Mouse (Mus musculus) adrenal gland, adult 18-20 months (tissue): Measurements from ENCODE around the gene Sycn. TPM values are rescaled to one million over a fixed set of nuclear protein-coding genes. Genes with fewer than 3 reads are reported as not detected.

ENCODE experiments used
- DNase-seq, 2 experiments: peaks; one replicate each; pipeline ENCODE4 v3.0.0; 2021 to 2022; ENCODE audit warnings: low spot score in 2 of 2
- microRNA-seq, 2 experiments: library from miRNA; unstranded; fragments of <30 nt; microRNA quantifications; one replicate each; pipeline ENCODE4 v1.2.0; 2021; ENCODE audit warnings: borderline number of aligned reads in 2 of 2
- total RNA-seq, 2 experiments: library from RNA; stranded (reverse); gene quantifications; 1 replicate in 1 of 2; 2 replicates in 1 of 2; pipeline ENCODE4 v1.2.3; 2021

The Sycn gene
- total RNA-seq, 2 experiments from 2014 or later: not detected

GRCm38 (mm10) chr7:28584468-28584867, 43.8 kb downstream of the Sycn start:
- DNase-seq: no peak

GRCm38 (mm10) chr7:28585001-28585400, 44.3 kb downstream of the Sycn start:
- DNase-seq: no peak

DNA sequence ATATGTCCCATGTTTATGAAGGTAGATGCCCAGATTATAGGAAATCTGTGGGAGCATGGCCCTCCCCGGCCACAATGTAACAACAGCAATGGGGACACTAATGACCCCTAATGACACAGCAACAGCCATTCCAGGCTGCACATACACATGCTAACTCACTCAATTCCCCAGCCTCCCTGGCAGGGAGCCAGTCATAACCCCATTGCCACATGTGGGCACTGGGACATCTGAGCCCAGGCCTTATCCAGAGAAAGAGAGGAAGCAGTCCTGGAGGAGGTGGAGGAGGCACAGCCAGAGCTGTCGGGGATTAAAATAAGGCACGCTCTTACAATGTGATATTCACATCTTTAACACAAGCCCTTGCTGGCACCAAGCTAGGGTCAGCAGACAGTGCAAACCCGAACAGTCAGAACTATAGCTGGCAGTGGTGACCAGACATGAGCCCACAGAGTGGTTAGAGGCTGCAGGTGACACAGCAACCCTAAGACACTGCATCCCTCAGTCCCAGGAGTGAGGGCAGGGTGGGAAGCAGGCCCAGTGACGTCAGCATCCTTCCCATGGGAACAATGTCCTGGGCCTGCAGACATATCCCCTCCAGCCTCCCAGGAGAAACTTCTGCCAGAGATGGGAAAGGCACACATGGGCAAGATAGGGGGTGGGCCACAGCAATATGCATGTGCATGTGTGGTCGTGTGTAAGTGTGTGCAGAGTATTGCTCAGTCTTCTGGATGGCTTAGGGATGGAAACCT, 46.2 kb downstream of the Sycn start:
- DNase-seq: peak; percentile 58 to 59

- DNase-seq: no peak
Measured at GRCm38 (mm10) chr7:28587644-28588043, 47.0 kb downstream of the Sycn start.

Small RNA genes lying within 50 kb of the gene (microRNA-seq; reads per million reads assigned to microRNA genes)
- gene Mir7049: 2.4 to 3.3 reads per million in 2 experiments

Other genes starting within 250 kb of the Sycn start
- not detected for gene Selenov, start 249.7 kb upstream of the Sycn start, total RNA-seq
- under 1 TPM in 1 of 2 experiments, not detected in 1; 0.35 TPM for gene Dll3, start 238.6 kb upstream of the Sycn start, total RNA-seq
- 10 to 100 TPM; 72.4 to 98.0 TPM for gene Timm50, start 228.8 kb upstream of the Sycn start, total RNA-seq
- gene Supt5, start 202.1 kb upstream of the Sycn start, total RNA-seq: 100 to 1,000 TPM; 143 to 193 TPM
- gene Rps16, start 190.2 kb upstream of the Sycn start, total RNA-seq: 100 to 1,000 TPM; 983 to 986 TPM
- 10 to 100 TPM; 14.4 to 22.2 TPM for gene Plekhg2, start 168.3 kb upstream of the Sycn start, total RNA-seq
- 10 to 100 TPM; 15.5 to 16.5 TPM for gene Zfp36, start 160.6 kb upstream of the Sycn start, total RNA-seq
- 10 to 100 TPM; 36.9 to 37.0 TPM for gene Med29, start 148.2 kb upstream of the Sycn start, total RNA-seq
- 10 to 100 TPM; 76.7 to 86.6 TPM for gene Paf1, start 147.9 kb upstream of the Sycn start, total RNA-seq
- gene Gmfg, start 103.4 kb upstream of the Sycn start, total RNA-seq: 1 to 10 TPM; 8.0 to 9.5 TPM
- gene Lrfn1, start 88.9 kb upstream of the Sycn start, total RNA-seq: 10 to 100 TPM; 10.7 to 13.1 TPM
- gene Ifnl2, start 30.4 kb upstream of the Sycn start, total RNA-seq: not detected
- not detected for gene Ifnl3, start 18.0 kb upstream of the Sycn start, total RNA-seq
- gene Nccrp1, start 6.4 kb downstream of the Sycn start, total RNA-seq: not detected
- 10 to 100 TPM; 67.9 to 72.7 TPM for gene Samd4b, start 57.3 kb downstream of the Sycn start, total RNA-seq
- 10 to 100 TPM; 21.4 to 25.2 TPM for gene Pak4, start 57.3 kb downstream of the Sycn start, total RNA-seq
- gene Acp7, start 90.4 kb downstream of the Sycn start, total RNA-seq: not detected
- gene Fbxo27, start 152.0 kb downstream of the Sycn start, total RNA-seq: 1 to 10 TPM; 1.8 TPM
- gene Fbxo17, start 175.9 kb downstream of the Sycn start, total RNA-seq: 1 to 10 TPM; 2.4 to 2.8 TPM
- gene Mrps12, start 200.9 kb downstream of the Sycn start, total RNA-seq: 10 to 100 TPM; 72.4 to 79.4 TPM
- gene Sars2, start 201.1 kb downstream of the Sycn start, total RNA-seq: 10 to 100 TPM; 15.6 to 17.2 TPM
- gene Ccer2, start 215.3 kb downstream of the Sycn start, total RNA-seq: not detected
- gene Sirt2, start 225.8 kb downstream of the Sycn start, total RNA-seq: 10 to 100 TPM; 78.1 to 86.7 TPM
- gene Nfkbib, start 226.6 kb downstream of the Sycn start, total RNA-seq: 10 to 100 TPM; 44.0 to 55.4 TPM
- gene Rinl, start 248.1 kb downstream of the Sycn start, total RNA-seq: 1 to 10 TPM; 2.6 to 3.2 TPM